Mouse (Mus musculus) MEL (cell line): ENCODE results near the gene Zfp622. TPM values are rescaled to one million over a fixed set of nuclear protein-coding genes. Genes with fewer than 3 reads are reported as not detected.

Source experiments
- DNase-seq: peaks from one replicate; pipeline ENCODE4 v3.0.0; 2011; ENCODE audit warnings: low read depth, low spot score
- H3K27ac ChIP-seq: 2 replicates; pipeline ENCODE4 v1.5.1; 2012; ENCODE audit warnings: low read depth, mild to moderate bottlenecking, control low read depth, low read length, moderate library complexity; ENCODE audit not compliant: control insufficient read depth
- H3K27me3 ChIP-seq, 2 experiments: fragments of 150-350 bp in 1 of 2; sonication (generic) in 1 of 2; 2 replicates each; pipeline ENCODE4 v1.6.1; 2012; ENCODE audit warnings: low read length in 2 of 2, mild to moderate bottlenecking in 2 of 2, improper control_type of control experiment in 1 of 2, moderate library complexity in 1 of 2; ENCODE audit not compliant: insufficient read depth in 2 of 2, control insufficient read depth in 1 of 2
- H3K36me3 ChIP-seq, 2 experiments: 2 replicates each; pipeline ENCODE4 v1.6.1; 2012 to 2014; ENCODE audit warnings: low read length in 2 of 2, improper control_type of control experiment in 1 of 2, inconsistent platforms in 1 of 2, mild to moderate bottlenecking in 1 of 2; ENCODE audit not compliant: insufficient read depth in 2 of 2, control insufficient read depth in 1 of 2
- H3K4me1 ChIP-seq, 2 experiments: fragments of 150-350 bp in 1 of 2; sonication (generic) in 1 of 2; 2 replicates each; pipeline ENCODE4 v1.6.1; 2012; ENCODE audit warnings: low read length in 2 of 2, improper control_type of control experiment in 1 of 2, mild to moderate bottlenecking in 1 of 2; ENCODE audit not compliant: insufficient read depth in 2 of 2, control insufficient read depth in 1 of 2
- H3K4me3 ChIP-seq, 2 experiments: fragments of 150-350 bp in 1 of 2; sonication (generic) in 1 of 2; 2 replicates each; pipeline ENCODE4 v1.5.1; 2012; ENCODE audit warnings: low read depth in 2 of 2, low read length in 2 of 2, mild to moderate bottlenecking in 2 of 2, moderate library complexity in 2 of 2, control low read depth in 1 of 2, improper control_type of control experiment in 1 of 2; ENCODE audit not compliant: control insufficient read depth in 1 of 2, insufficient read depth in 1 of 2
- H3K79me2 ChIP-seq: 2 replicates; pipeline ENCODE4 v1.6.1; 2012; ENCODE audit warnings: mild to moderate bottlenecking, low read length, moderate library complexity; ENCODE audit not compliant: control insufficient read depth, poor library complexity, insufficient read depth
- H3K9ac ChIP-seq: 2 replicates; pipeline ENCODE4 v1.6.1; 2012; ENCODE audit warnings: low read depth, mild to moderate bottlenecking, control low read depth, low read length, moderate library complexity; ENCODE audit not compliant: control insufficient read depth, poor library complexity, severe bottlenecking
- H3K9me3 ChIP-seq: fragments of 150-350 bp; sonication (generic); replicated peaks from 2 replicates; pipeline ENCODE4 v1.6.1; 2012; ENCODE audit warnings: mild to moderate bottlenecking, low read length, improper control_type of control experiment, moderate library complexity; ENCODE audit not compliant: insufficient read depth
- CTCF ChIP-seq, 3 experiments: IDR thresholded peaks in 2 of 3; conservative IDR thresholded peaks in 1 of 3; 2 replicates each; pipeline ENCODE4 v1.5.1; 2011 to 2012; ENCODE audit warnings: low read length in 3 of 3, low read depth in 2 of 3, mild to moderate bottlenecking in 2 of 3, improper control_type of control experiment in 1 of 3, inconsistent platforms in 1 of 3, mixed read lengths in 1 of 3, moderate library complexity in 1 of 3; ENCODE audit not compliant: control insufficient read depth in 1 of 3, insufficient read depth in 1 of 3, poor library complexity in 1 of 3, severe bottlenecking in 1 of 3
- E2F4 ChIP-seq: IDR thresholded peaks from 2 replicates; pipeline ENCODE4 v1.6.1; 2011; ENCODE audit warnings: low read depth, low read length, improper control_type of control experiment, borderline replicate concordance
- EP300 ChIP-seq, 2 experiments: IDR thresholded peaks; 2 replicates each; pipeline ENCODE4 v1.6.1; 2011; ENCODE audit warnings: improper control_type of control experiment in 2 of 2, low read length in 2 of 2, low read depth in 1 of 2, mild to moderate bottlenecking in 1 of 2
- GABPA ChIP-seq: IDR thresholded peaks from 2 replicates; pipeline ENCODE4 v1.6.1; 2012; ENCODE audit warnings: low read depth, mild to moderate bottlenecking, inconsistent platforms, low read length, improper control_type of control experiment, moderate library complexity
- MAFK ChIP-seq: IDR thresholded peaks from 2 replicates; pipeline ENCODE4 v1.6.1; 2011; ENCODE audit warnings: low read depth, mild to moderate bottlenecking, low read length, improper control_type of control experiment, borderline replicate concordance
- MXI1 ChIP-seq: IDR thresholded peaks from 2 replicates; pipeline ENCODE4 v1.6.1; 2011; ENCODE audit warnings: mild to moderate bottlenecking, low read depth, low read length, improper control_type of control experiment
- NRF1 ChIP-seq: IDR thresholded peaks from 2 replicates; pipeline ENCODE4 v1.6.1; 2014; ENCODE audit warnings: low read depth, mild to moderate bottlenecking, inconsistent platforms, low read length, improper control_type of control experiment, moderate library complexity; ENCODE audit not compliant: poor library complexity, insufficient read depth, severe bottlenecking
- POLR2A ChIP-seq, 2 experiments: IDR thresholded peaks; 2 replicates each; pipeline ENCODE4 v1.6.1; 2011 to 2012; ENCODE audit warnings: low read length in 2 of 2, mild to moderate bottlenecking in 2 of 2, control low read depth in 1 of 2, improper control_type of control experiment in 1 of 2, low read depth in 1 of 2, moderate library complexity in 1 of 2; ENCODE audit not compliant: control insufficient read depth in 1 of 2, insufficient read depth in 1 of 2, poor library complexity in 1 of 2
- POLR2AphosphoS5 ChIP-seq: IDR thresholded peaks from 2 replicates; pipeline ENCODE4 v1.6.1; 2012; ENCODE audit warnings: low read depth, borderline replicate concordance, mild to moderate bottlenecking, inconsistent platforms, low read length, moderate library complexity, mixed read lengths
- RCOR1 ChIP-seq: IDR thresholded peaks from 2 replicates; pipeline ENCODE4 v1.6.1; 2012; ENCODE audit warnings: low read depth, mild to moderate bottlenecking, inconsistent platforms, low read length, improper control_type of control experiment
- SMC3 ChIP-seq: IDR thresholded peaks from 2 replicates; pipeline ENCODE4 v1.6.1; 2011; ENCODE audit warnings: low read depth, low read length, improper control_type of control experiment
- ZNF384 ChIP-seq: IDR thresholded peaks from 2 replicates; pipeline ENCODE4 v1.6.1; 2012; ENCODE audit warnings: low read depth, mild to moderate bottlenecking, inconsistent platforms, low read length, improper control_type of control experiment
- polyA plus RNA-seq, 2 experiments: library from polyadenylated mRNA; stranded (reverse) in 1 of 2; unstranded in 1 of 2; fragments of >175 nt in 1 of 2; fragments of >200 nt in 1 of 2; gene quantifications; 2 replicates each; pipeline versions ENCODE4 v1.2.1 to v1.2.4; 2012; ENCODE audit warnings: low replicate concordance in 2 of 2, low read depth in 1 of 2; ENCODE audit not compliant: insufficient read length in 2 of 2, insufficient read depth in 1 of 2, missing spikeins in 1 of 2
- total RNA-seq: library from RNA; depleted of rRNA; stranded (reverse); fragments of 300-350 nt; gene quantifications from 2 replicates; pipeline ENCODE4 v1.2.3, GENCODE M21; 2012

Zfp622 gene
- total and polyA plus RNA-seq, 3 experiments: 77.2 to 106 TPM; not detected in 1

- no peak for TF ChIP-seq CTCF (IDR thresholded peaks at IDR 0.05 in 2 of 3, conservative IDR thresholded peaks at IDR 0.05 in 1 of 3; ENCODE audit: control insufficient read depth in 1 of 3, insufficient read depth in 1 of 3, low read depth in 2 of 3, low read length in 3 of 3, poor library complexity in 1 of 3, severe bottlenecking in 1 of 3)
- TF ChIP-seq GABPA: no peak
- 0 out of 4 replicates have a peak, but pooled peaks of 1 of the 2 experiments have one; percentile 42 for TF ChIP-seq EP300 (IDR thresholded peaks at IDR 0.05; ENCODE audit: low read depth in 1 of 2, low read length in 2 of 2)
- TF ChIP-seq RCOR1: peak; percentile 68
Measured at GRCm38 (mm10) chr15:25984067-25984733, at the start of gene Zfp622 (continued).

GRCm38 (mm10) chr15:25934411-25934810 lies 49.8 kb upstream of the Zfp622 start:
- DNase-seq: no peak
- no peak overlapping the region for H3K9ac ChIP-seq
- peaks cover 3 to 14% of the 10 kb centered on the region in 2 experiments; a peak in 3 of 4 replicates for H3K4me1 ChIP-seq
- TF ChIP-seq MAFK: no peak
- no peak for TF ChIP-seq ZNF384
- TF ChIP-seq POLR2AphosphoS5: no peak
- TF ChIP-seq NRF1: no peak
- TF ChIP-seq E2F4: no peak
- TF ChIP-seq, all 39 proteins: peak for 0
- Histone ChIP-seq H3K79me2 (no peaks in the 10 kb centered on the region; the same call in 1 of the 2 replicates), H3K36me3 (peaks cover 0 to 6% of the 10 kb centered on the region in 2 experiments; a peak in 2 of 4 replicates), H3K4me3 (no peak overlapping the region), H3K27me3 (no peaks in the 10 kb centered on the region), H3K9me3 (no peaks in the 10 kb centered on the region), H3K27ac (no peak overlapping the region)

GRCm38 (mm10) chr15:25938496-25938895 lies 45.7 kb upstream of the Zfp622 start:
- DNase-seq: no peak
- no peaks in the 10 kb centered on the region for H3K9me3 ChIP-seq
- TF ChIP-seq MXI1: peak; percentile 78
- peak; percentile 62 for TF ChIP-seq ZNF384
- no peak for TF ChIP-seq SMC3
- no peak for TF ChIP-seq EP300 (IDR thresholded peaks at IDR 0.05; ENCODE audit: low read depth in 1 of 2, low read length in 2 of 2)
- no peak for TF ChIP-seq POLR2A (IDR thresholded peaks at IDR 0.05; ENCODE audit: control insufficient read depth in 1 of 2, insufficient read depth in 1 of 2, low read depth in 1 of 2, low read length in 2 of 2, poor library complexity in 1 of 2)
- no peak overlapping the region for H3K4me3 ChIP-seq
- H3K79me2 ChIP-seq: no peaks in the 10 kb centered on the region
- peaks cover 0 to 10% of the 10 kb centered on the region in 2 experiments; a peak in 2 of 4 replicates for H3K36me3 ChIP-seq
- peaks cover 13 to 17% of the 10 kb centered on the region in 2 experiments for H3K4me1 ChIP-seq
- no peak overlapping the region for H3K27ac ChIP-seq
- H3K27me3 ChIP-seq: no peaks in the 10 kb centered on the region
- no peak overlapping the region for H3K9ac ChIP-seq
